Mouse (Mus musculus) liver, embryonic 16.5 days (tissue): ENCODE data around the gene Sdhd. TPM values are rescaled to one million over a fixed set of nuclear protein-coding genes. Genes with fewer than 3 reads are reported as not detected.

ENCODE experiments used
- ATAC-seq: fragments of 200-750 bp; cut with Nextera tagmentation; 2 replicates; pipeline ENCODE4 v1.8.0; 2017; ENCODE audit warnings: low read depth, mild to moderate bottlenecking, moderate number of reproducible peaks, moderate library complexity
- H3K27ac ChIP-seq: fragments of 300-500 bp; sonication (generic); 2 replicates; pipeline ENCODE4 v1.5.1; 2014; ENCODE audit warnings: mild to moderate bottlenecking, low read length
- H3K27me3 ChIP-seq: fragments of 300-500 bp; sonication (generic); 2 replicates; pipeline ENCODE4 v1.6.1; 2014; ENCODE audit warnings: low read depth, low read length, mixed read lengths; ENCODE audit not compliant: control insufficient read depth, insufficient read depth
- H3K36me3 ChIP-seq: fragments of 300-500 bp; sonication (generic); 2 replicates; pipeline ENCODE4 v1.6.1; 2014; ENCODE audit warnings: mild to moderate bottlenecking; ENCODE audit not compliant: control insufficient read depth, insufficient read depth
- H3K4me1 ChIP-seq: fragments of 300-500 bp; sonication (generic); 2 replicates; pipeline ENCODE4 v1.6.1; 2014; ENCODE audit warnings: low read depth, low read length, mixed read lengths; ENCODE audit not compliant: control insufficient read depth
- H3K4me2 ChIP-seq: fragments of 300-500 bp; sonication (generic); 2 replicates; pipeline ENCODE4 v1.6.1; 2014; ENCODE audit warnings: low read depth, low read length, mixed read lengths
- H3K4me3 ChIP-seq: fragments of 300-500 bp; sonication (generic); 2 replicates; pipeline ENCODE4 v1.5.1; 2014; ENCODE audit warnings: low read depth, mild to moderate bottlenecking, low read length
- H3K9ac ChIP-seq: fragments of 300-500 bp; sonication (generic); 2 replicates; pipeline ENCODE4 v1.6.1; 2014; ENCODE audit warnings: low read depth, low read length
- H3K9me3 ChIP-seq: fragments of 300-500 bp; sonication (generic); replicated peaks from 2 replicates; pipeline ENCODE4 v1.6.1; 2016; ENCODE audit warnings: low read length; ENCODE audit not compliant: control insufficient read depth
- WGBS: fragments of 180-500 bp; shearing (Covaris S2); extraction: QIAGEN DNeasy Blood & Tissue Kit; methylation state at CpG from one replicate; pipeline ENCODE4 v1.1.7; 2014; ENCODE audit not compliant: insufficient replicate concordance; 5-methylcytosine and 5-hydroxymethylcytosine counted together
- polyA plus RNA-seq: library from polyadenylated mRNA; unstranded; fragments of >200 nt; fragmentation: Nextera tagmentation; extraction: Ambion mirVana; gene quantifications from 2 replicates; pipeline ENCODE4 v1.2.1, GENCODE M21; 2015

Gene Sdhd
- polyA plus RNA-seq, 1 experiment from 2014 or later, result 308 TPM

DNA sequence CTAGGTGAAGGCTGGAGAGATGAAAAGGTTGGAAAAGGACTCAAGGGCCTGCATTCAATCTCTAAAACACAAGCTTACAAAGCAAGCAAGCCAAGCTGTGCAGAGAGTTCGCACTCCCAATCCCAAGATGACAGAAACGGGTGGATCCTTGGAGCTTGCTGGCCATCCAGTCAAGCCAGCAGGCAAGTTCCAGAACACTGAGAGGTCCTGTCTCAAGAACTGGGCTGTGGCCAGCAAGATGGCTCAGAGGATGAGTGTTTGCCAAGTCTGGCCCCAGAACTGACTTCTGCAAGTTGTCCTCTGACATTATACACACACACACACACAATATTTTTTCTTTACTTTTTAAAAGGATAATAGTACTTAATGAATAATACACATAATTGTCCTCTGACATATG lies 35.7 kb downstream of the Sdhd start:
- Histone ChIP-seq H3K27me3 (no peaks in the 10 kb centered on the region), H3K9ac (no peak overlapping the region), H3K36me3 (no peaks in the 10 kb centered on the region), H3K4me3 (no peak overlapping the region), H3K4me1 (no peaks in the 10 kb centered on the region), H3K9me3 (no peaks in the 10 kb centered on the region), H3K27ac (no peak overlapping the region; the same call in 1 of the 2 replicates), H3K4me2 (no peak overlapping the region)
- 64% methylated on average over 2 of the region's 2 CpGs for WGBS
- no peak for ATAC-seq

GRCm38 (mm10) chr9:50567372-50567771 lies 36.2 kb downstream of the Sdhd start:
- no peak overlapping the region for H3K4me3 ChIP-seq
- no peak for ATAC-seq
- no peak overlapping the region for H3K4me2 ChIP-seq
- no peaks in the 10 kb centered on the region for H3K4me1 ChIP-seq
- H3K36me3 ChIP-seq, result no peaks in the 10 kb centered on the region
- no peak overlapping the region for H3K27ac ChIP-seq
- WGBS, result 47% methylated on average over 4 of the region's 4 CpGs
- no peaks in the 10 kb centered on the region for H3K9me3 ChIP-seq
- no peaks in the 10 kb centered on the region for H3K27me3 ChIP-seq
- H3K9ac ChIP-seq, result no peak overlapping the region

DNA sequence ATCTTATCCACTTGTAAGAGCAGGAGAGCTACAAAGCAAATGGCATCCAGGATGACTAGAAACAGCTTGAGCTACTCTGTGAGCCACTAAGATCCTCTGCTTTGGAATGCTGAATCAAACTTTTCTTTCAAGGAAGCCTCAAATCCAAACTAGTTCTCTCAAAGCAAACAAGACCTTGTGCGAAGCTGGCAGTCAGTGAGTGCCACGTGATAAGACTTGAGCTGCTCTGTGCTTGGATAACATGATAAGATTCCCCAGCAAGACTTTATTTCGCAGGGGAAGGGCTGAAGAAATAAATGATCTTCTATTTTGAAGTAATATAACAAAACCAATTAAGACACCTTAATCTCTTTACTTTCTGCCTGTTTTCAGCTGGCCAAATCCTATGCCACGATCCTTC lies 37.7 kb downstream of the Sdhd start:
- H3K27ac ChIP-seq, result no peak overlapping the region
- H3K4me2 ChIP-seq, result no peak overlapping the region
- H3K27me3 ChIP-seq, result no peaks in the 10 kb centered on the region
- ATAC-seq, result no peak
- H3K4me3 ChIP-seq, result no peak overlapping the region
- H3K9me3 ChIP-seq, result no peaks in the 10 kb centered on the region
- no peaks in the 10 kb centered on the region for H3K4me1 ChIP-seq
- H3K9ac ChIP-seq, result no peak overlapping the region
- WGBS, result 33% methylated on average over 4 of the region's 4 CpGs
- no peaks in the 10 kb centered on the region for H3K36me3 ChIP-seq

DNA sequence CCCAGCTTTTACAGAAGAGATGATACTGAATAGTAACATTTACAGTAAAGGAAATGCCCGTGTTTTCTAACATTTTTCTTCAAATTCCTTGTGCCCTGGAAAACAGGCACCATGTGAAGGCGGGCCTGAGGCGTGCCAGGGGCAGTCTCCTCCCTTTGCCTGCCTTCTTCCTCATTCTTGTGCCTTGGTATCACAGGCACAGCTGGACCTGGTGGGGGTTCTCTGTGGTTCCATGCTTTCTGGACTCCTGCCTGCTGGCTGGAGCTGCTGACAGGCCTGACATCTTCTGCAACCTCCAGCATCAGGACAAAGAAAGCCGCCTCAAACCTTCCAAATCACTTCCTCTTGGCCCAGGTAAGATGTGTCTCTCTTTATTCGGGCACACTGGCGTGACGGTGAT lies 38.4 kb downstream of the Sdhd start:
- 59% methylated on average over 7 of the region's 7 CpGs for WGBS
- Histone ChIP-seq H3K4me1 (no peaks in the 10 kb centered on the region), H3K27me3 (no peaks in the 10 kb centered on the region), H3K36me3 (no peaks in the 10 kb centered on the region), H3K9me3 (no peaks in the 10 kb centered on the region), H3K9ac (no peak overlapping the region), H3K4me2 (no peak overlapping the region), H3K27ac (no peak overlapping the region), H3K4me3 (no peak overlapping the region)
- ATAC-seq, result no peak

DNA sequence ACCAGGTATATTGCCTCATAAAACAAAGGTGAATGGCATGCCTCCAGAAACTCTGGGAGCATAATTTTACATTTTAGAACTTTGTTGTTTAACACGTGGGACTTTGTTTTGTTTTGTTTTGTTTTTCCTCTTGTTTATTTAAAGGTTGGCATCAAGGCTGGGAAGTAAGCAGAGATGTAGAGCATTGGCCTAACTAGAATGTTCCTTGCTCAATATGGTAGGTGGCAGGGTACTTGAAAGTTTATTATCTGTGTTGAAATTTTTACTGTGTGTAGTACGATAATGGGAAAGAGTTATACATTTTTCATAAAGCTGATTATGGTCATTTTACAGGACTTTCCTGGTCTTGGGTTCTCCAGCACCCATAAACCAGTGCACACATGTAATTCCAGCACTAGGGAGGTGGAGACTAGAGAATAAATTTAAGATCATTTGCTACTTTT lies 41.7 kb downstream of the Sdhd start:
- Histone ChIP-seq H3K4me1 (no peaks in the 10 kb centered on the region), H3K4me3 (no peak overlapping the region)
- ATAC-seq, result no peak

DNA sequence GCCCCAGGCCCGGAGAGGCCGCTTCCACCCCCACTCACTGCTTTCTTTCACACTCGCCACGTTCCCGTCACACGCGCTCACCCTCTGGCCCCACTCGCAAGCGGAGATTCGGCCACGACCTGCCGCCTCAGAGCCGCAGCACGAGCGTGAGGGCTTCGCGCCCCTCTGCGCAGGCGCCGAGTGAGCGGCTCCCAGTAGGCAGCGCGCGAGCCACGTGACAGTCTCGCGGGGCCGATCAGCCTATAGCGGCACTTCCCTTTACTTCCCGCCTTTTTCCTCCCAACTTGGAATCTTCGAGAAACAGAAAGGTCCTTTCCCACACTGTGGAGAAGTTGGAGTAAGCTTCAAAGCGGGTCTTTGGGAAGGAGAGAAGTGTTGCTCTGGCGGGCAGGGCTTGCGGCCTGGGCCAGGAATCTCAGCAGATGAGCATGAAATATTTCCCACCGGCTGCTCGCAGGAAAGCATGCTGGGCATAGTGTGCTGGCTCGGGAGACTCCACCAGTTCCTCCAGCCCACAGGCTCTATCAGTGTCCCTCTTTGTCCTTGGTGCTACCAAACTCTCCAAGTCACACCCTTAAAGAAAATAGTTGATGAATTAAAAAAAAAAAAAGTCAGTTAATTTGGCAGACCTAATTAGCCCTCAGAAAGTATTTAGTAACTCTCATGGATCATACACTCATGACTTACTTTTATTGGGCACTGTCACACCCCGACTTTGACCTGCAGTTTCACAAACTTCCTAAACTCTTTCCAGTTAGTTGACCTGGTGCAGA lies 42.3 kb downstream of the Sdhd start, which contains the start of gene Tex12:
Gene Tex12 (minus strand): TSS at position 181 of the 773 bp plus-strand sequence.
- 82% methylated on average over 38 of the region's 38 CpGs for WGBS
- ATAC-seq, result no peak
- H3K9me3 ChIP-seq, result no peaks in the 10 kb centered on the region

More for the DNA sequence above, 41.7 kb downstream of the Sdhd start:
- WGBS, result 61% methylated on average over 2 of the region's 2 CpGs
- Histone ChIP-seq H3K4me2 (no peak overlapping the region), H3K9me3 (no peaks in the 10 kb centered on the region), H3K27me3 (no peaks in the 10 kb centered on the region), H3K9ac (no peak overlapping the region), H3K36me3 (no peaks in the 10 kb centered on the region), H3K27ac (no peak overlapping the region)

GRCm38 (mm10) chr9:50555094-50555446 lies 48.5 kb downstream of the Sdhd start, which contains the start of gene Bco2:
Bco2 (minus strand) TSS chr9:50555181.
- Histone ChIP-seq H3K27me3 (no peaks in the 10 kb centered on the region), H3K4me2 (peak within 1 kb of the TSS; percentile 37; the same call in 1 of the 2 replicates), H3K9ac (no peak within 1 kb of the TSS), H3K4me3 (peak within 1 kb of the TSS; percentile 11; the same call in 1 of the 2 replicates), H3K27ac (no peak within 1 kb of the TSS), H3K4me1 (no peaks in the 10 kb centered on the region), H3K36me3 (no peaks in the 10 kb centered on the region), H3K9me3 (no peaks in the 10 kb centered on the region)
- 46% methylated on average over 2 of the region's 2 CpGs for WGBS
- no peak for ATAC-seq

More for the DNA sequence above, 42.3 kb downstream of the Sdhd start, which contains the start of gene Tex12:
- no peak within 1 kb of the TSS for H3K4me3 ChIP-seq
- no peaks in the 10 kb centered on the region for H3K4me1 ChIP-seq
- no peak within 1 kb of the TSS for H3K9ac ChIP-seq
- H3K36me3 ChIP-seq, result no peaks in the 10 kb centered on the region
- H3K27me3 ChIP-seq, result no peaks in the 10 kb centered on the region
- H3K27ac ChIP-seq, result no peak within 1 kb of the TSS
- H3K4me2 ChIP-seq, result no peak within 1 kb of the TSS

DNA sequence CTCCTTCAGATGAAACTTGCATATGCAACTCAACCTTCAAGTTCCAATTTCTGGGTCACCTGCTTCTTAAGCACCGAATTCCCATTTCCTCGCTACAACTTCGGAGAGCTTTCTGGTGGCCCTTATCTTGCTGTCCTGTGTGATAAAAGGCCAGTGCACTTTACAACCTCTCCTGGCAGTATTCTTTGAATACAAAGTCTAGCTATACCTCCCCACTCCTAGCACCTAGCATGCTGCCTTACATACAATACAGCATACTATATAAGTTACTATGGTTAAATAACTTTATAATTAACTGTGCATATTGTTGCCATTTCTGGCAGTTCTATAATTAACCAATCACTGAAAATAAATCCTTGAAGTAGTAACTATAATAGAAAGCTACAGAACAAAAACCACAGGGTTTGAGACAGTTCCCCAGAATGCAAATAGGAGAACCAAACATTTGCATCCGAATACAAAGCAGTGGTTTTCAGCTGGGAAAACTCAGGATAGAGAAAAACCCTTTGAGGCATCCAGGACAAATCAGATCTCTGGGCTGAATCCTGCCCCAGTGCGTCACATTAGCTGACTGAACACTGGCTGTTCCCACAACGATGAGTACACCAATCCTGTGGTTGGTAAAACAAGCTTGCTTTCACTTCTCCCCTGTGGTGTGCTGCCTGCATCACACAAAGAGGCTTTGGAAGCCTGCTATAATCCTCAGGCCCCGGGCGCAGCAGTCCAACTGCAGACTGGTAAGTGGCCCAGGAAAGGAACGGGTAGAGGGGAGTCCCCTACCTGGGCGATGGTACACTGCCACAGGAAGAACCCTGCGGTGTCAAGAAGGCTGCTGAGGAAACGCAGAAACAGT lies 49.1 kb downstream of the Sdhd start, which contains the start of gene Il18:
Gene Il18 (plus strand): TSS at position 587 of the 853 bp plus-strand sequence.
- Histone ChIP-seq H3K4me2 (peak within 1 kb of the TSS; percentile 37; the same call in 1 of the 2 replicates), H3K27ac (no peak within 1 kb of the TSS), H3K36me3 (no peaks in the 10 kb centered on the region), H3K4me3 (peak within 1 kb of the TSS; percentile 11; the same call in 1 of the 2 replicates), H3K27me3 (no peaks in the 10 kb centered on the region), H3K4me1 (no peaks in the 10 kb centered on the region), H3K9ac (no peak within 1 kb of the TSS), H3K9me3 (no peaks in the 10 kb centered on the region)
- peak; percentile 21; the same call in 1 of the 2 replicates for ATAC-seq
- WGBS, result 25% methylated on average over 12 of the region's 12 CpGs
